Mouse (Mus musculus) midbrain, embryonic 16.5 days (tissue): ENCODE measurements at regions not wholly inside any gene's neighbourhood (a gene's known extent, or its start where the extent isn't known, plus 50 kb on each side); places are given as distances from the start of the nearest gene placed in this dataset.
A peak's percentile ranks its signal among the peaks of the same experiment; 100 is the strongest.

Experiments used
- ATAC-seq: fragments of 200-750 bp; cut with Nextera tagmentation; 2 replicates; pipeline ENCODE4 v1.8.0; 2017; ENCODE audit warnings: moderate TSS enrichment
- H3K27ac ChIP-seq: fragments of 300-500 bp; sonication (generic); 2 replicates; pipeline ENCODE4 v1.5.1; 2014; ENCODE audit warnings: mild to moderate bottlenecking, low read length, mixed read lengths
- H3K27me3 ChIP-seq: fragments of 300-500 bp; sonication (generic); 2 replicates; pipeline ENCODE4 v1.6.1; 2014; ENCODE audit warnings: low read depth, low read length, mixed read lengths; ENCODE audit not compliant: control insufficient read depth, insufficient read depth
- H3K36me3 ChIP-seq: fragments of 300-500 bp; sonication (generic); 2 replicates; pipeline ENCODE4 v1.6.1; 2014; ENCODE audit warnings: mild to moderate bottlenecking, low read length, moderate library complexity, mixed read lengths; ENCODE audit not compliant: control insufficient read depth, insufficient read depth
- H3K4me1 ChIP-seq: fragments of 300-500 bp; sonication (generic); 2 replicates; pipeline ENCODE4 v1.6.1; 2014; ENCODE audit warnings: mild to moderate bottlenecking, low read length, mixed read lengths; ENCODE audit not compliant: control insufficient read depth, insufficient read depth
- H3K4me2 ChIP-seq: fragments of 300-500 bp; sonication (generic); 2 replicates; pipeline ENCODE4 v1.6.1; 2014; ENCODE audit warnings: mild to moderate bottlenecking, low read length, mixed read lengths
- H3K4me3 ChIP-seq: fragments of 300-500 bp; sonication (generic); 2 replicates; pipeline ENCODE4 v1.5.1; 2014; ENCODE audit warnings: low read depth, mild to moderate bottlenecking, low read length, moderate library complexity, mixed read lengths
- H3K9ac ChIP-seq: fragments of 300-500 bp; sonication (generic); 2 replicates; pipeline ENCODE4 v1.6.1; 2014; ENCODE audit warnings: low read depth, low read length, mixed read lengths
- H3K9me3 ChIP-seq: fragments of 300-500 bp; sonication (generic); replicated peaks from 2 replicates; pipeline ENCODE4 v1.6.1; 2014; ENCODE audit warnings: mild to moderate bottlenecking, low read length, mixed read lengths; ENCODE audit not compliant: control insufficient read depth, poor library complexity, severe bottlenecking
- WGBS: fragments of 180-500 bp; shearing (Covaris S2); extraction: QIAGEN DNeasy Blood & Tissue Kit; methylation state at CpG from one replicate; pipeline ENCODE4 v1.1.7; 2014; 5-methylcytosine and 5-hydroxymethylcytosine counted together

DNA sequence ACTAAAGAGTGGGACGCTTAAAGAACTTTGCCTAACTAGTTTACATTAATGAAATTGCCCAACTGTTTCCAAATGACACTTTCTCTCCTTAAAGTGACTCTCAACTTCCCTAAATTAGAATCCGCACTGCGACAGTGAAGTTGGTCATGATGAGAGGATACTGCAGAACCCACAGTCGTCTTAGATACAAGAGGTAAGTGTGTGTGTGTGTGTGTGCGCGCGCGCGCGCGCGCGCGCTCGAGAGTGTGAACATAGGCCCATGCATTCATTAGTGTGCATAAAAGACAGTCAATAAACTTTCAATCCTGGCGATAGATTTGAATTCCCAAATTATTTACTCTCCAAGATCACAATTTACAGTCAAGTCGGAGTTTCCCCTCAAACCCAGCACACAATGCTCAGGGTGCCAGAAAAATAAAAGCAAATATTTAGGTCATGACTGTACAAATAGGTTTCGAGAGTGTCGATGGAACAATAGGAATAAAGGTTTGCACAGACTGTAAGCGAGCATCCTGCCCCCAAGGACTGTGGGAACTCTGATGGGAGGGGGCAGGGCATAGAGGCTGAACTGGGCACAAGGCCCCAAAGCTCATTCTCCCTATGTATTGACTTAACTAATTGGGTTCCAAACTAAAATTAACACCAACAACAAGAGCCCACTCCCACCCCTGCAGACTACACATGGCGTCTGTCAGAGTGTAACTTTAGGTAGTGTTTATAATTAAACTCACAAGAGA, 282.2 kb upstream of the Irx2 start:
- no peaks in the 10 kb centered on the region for H3K9me3 ChIP-seq
- H3K4me3 ChIP-seq = no peak overlapping the region
- no peak overlapping the region for H3K4me2 ChIP-seq
- no peak overlapping the region for H3K9ac ChIP-seq
- H3K27ac ChIP-seq = no peak overlapping the region
- 23% methylated on average over 21 of the region's 21 CpGs for WGBS
- peaks cover 10% of the 10 kb centered on the region for H3K27me3 ChIP-seq
- peaks cover 10% of the 10 kb centered on the region for H3K4me1 ChIP-seq
- no peaks in the 10 kb centered on the region for H3K36me3 ChIP-seq
- no peak for ATAC-seq

DNA sequence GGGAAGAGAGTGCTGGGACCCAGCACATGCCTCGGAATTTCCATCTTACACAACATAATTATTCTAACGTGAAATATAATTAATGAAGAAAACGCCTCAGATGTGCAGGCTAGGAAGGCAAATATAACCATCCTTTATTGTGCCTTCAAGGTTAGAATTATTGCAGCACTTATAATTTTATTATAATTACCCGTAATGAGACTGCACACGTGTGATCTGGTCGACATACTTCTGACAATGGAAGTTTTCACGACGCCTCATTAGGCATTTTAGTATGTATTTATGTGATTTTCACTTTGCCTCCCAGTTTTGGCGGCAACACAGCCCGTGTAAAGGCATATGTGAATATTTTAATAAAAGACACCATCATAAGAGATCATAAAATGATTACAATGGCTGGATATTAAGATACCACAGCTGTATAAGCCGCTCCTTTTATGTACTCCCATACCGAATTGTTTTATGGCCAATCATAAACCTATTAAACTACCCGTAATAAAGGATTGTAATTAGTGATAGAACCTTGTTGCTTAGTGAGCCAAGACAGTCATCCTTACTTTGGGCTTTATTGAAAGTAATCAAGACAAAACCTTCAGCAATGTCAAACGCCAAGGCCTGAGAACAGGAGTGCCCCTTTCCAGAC, 281.6 kb upstream of the Irx2 start:
- Histone ChIP-seq H3K4me3 (no peak overlapping the region), H3K4me1 (peaks cover 10% of the 10 kb centered on the region), H3K9ac (no peak overlapping the region), H3K9me3 (no peaks in the 10 kb centered on the region), H3K27me3 (peaks cover 6% of the 10 kb centered on the region), H3K36me3 (no peaks in the 10 kb centered on the region), H3K27ac (no peak overlapping the region), H3K4me2 (no peak overlapping the region)
- no peak for ATAC-seq
- WGBS = 80% methylated on average over 14 of the region's 14 CpGs

DNA sequence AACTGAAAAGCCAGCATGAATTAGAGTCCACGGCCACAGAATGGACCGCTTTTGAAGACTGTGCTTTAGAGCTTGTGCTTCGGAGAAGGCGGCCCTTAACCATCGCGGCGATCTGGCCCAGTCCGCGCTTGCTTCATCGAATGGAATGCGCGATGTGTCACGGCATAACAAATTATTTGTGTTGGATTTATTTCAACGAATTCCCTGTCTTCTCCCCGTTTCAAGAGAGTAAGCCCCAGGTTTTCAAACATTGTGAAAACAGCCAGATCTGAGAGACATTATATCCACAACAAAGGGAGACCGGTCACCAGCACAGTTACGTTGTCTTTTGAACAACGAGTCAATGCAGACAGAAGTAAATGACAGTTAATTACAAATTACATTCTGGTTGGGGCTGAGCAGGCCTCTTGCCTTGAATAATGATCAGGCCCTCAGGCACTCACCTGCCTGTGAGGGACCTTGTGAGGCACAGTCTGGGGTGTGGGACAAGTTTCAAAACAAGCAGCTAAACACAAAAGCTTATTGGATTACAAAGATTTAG, 275.9 kb upstream of the Irx2 start:
- H3K9ac ChIP-seq = no peak overlapping the region
- H3K36me3 ChIP-seq = no peaks in the 10 kb centered on the region
- H3K4me2 ChIP-seq = peak overlapping the region; percentile 34
- peaks cover 8% of the 10 kb centered on the region; the same call in 1 of the 2 replicates for H3K4me1 ChIP-seq
- H3K27me3 ChIP-seq = peaks cover 6% of the 10 kb centered on the region; the same call in 1 of the 2 replicates
- H3K4me3 ChIP-seq = no peak overlapping the region
- peak; percentile 60 for ATAC-seq
- WGBS = 15% methylated on average over 18 of the region's 18 CpGs
- peak overlapping the region; percentile 11; the same call in 1 of the 2 replicates for H3K27ac ChIP-seq
- no peaks in the 10 kb centered on the region for H3K9me3 ChIP-seq

DNA sequence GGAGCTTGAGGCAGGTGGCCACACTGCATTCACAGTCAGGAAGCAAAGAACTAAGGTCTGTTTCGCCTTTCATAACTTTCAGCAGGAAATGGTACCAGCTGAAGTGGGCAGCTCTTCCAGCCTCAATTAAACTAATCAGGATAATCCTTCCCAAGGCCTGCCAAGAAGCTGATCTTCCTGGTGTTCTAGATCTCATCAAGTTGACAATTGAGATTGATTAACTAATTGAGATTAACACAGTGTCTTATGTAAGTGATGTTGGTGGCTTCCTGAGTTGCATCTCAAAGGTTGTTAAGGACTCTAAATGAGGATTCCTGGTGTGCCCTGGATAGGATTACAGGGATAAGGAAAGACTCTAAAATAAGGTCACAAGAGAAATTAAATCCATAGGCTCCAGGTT, 273.3 kb upstream of the Irx2 start:
- Histone ChIP-seq H3K4me2 (no peak overlapping the region), H3K27me3 (0 out of 2 replicates have a peak, but pooled peaks cover 3% of the 10 kb centered on the region), H3K4me1 (peaks cover 8% of the 10 kb centered on the region; the same call in 1 of the 2 replicates), H3K27ac (no peak overlapping the region), H3K9ac (no peak overlapping the region), H3K36me3 (no peaks in the 10 kb centered on the region), H3K4me3 (no peak overlapping the region), H3K9me3 (no peaks in the 10 kb centered on the region)
- ATAC-seq = no peak
- 77% methylated on average over 1 of the region's 1 CpGs for WGBS

DNA sequence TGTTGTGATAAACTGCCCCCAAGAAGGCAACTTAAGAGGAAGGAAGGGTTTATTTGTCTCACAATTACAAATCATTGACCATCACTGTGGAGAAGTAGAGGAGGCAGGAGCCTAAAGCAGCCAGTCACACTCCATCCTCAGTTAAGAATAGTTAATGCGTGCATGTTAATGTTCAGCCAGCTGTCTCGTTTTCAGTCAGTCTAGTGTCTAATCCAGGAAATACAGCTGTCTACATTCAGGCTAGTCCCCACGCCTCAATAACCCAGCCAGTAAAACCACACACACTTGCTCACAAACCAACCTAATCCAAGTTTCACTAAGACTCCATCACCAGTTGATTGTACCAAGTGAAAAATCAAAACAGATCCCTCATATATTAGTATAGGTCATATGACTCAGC, 272.8 kb upstream of the Irx2 start:
- no peak for ATAC-seq
- 42% methylated on average over 3 of the region's 3 CpGs for WGBS

DNA sequence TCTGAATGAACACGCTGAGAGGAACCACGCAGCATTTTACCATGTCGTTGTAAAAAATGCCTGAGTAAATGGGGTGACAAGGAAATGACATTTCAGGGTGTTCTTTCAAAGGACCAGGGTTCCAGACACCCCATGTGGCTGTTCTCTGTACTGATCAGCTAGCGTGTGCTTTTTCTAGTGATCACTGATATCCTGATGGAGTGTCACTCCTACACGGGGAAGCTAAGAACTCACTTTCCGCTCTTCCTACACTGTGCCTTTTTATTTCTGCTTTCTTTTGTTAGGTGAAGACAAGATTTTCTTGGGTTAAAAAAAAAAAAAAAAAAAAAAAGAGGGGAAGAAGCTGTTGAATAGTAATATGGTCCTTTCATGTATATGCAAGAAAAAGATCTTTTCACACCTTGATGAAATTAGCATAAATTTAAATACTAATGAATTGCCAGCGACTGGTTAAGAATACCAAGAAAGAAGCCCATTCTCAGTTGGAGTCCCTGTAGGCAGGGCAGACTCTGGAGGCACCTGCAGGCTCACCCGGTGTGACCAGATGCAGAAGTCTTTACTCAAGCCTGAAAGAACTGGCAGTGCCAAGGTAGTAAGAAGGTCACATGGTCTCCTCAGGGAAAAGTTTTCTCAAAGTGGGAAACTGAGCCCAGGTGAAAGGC, 270.2 kb upstream of the Irx2 start:
- H3K27me3 ChIP-seq = peaks cover 6% of the 10 kb centered on the region; the same call in 1 of the 2 replicates

More for the DNA sequence above, 272.8 kb upstream of the Irx2 start:
- Histone ChIP-seq H3K36me3 (no peaks in the 10 kb centered on the region), H3K4me1 (peaks cover 8% of the 10 kb centered on the region; the same call in 1 of the 2 replicates), H3K9ac (no peak overlapping the region), H3K27ac (no peak overlapping the region), H3K4me3 (no peak overlapping the region), H3K4me2 (no peak overlapping the region), H3K27me3 (0 out of 2 replicates have a peak, but pooled peaks cover 3% of the 10 kb centered on the region), H3K9me3 (no peaks in the 10 kb centered on the region)

GRCm38 (mm10) chr13:72365534-72366271, 262.9 kb upstream of the Irx2 start:
- Histone ChIP-seq H3K4me3 (peak overlapping the region; percentile 13; the same call in 1 of the 2 replicates), H3K27ac (no peak overlapping the region; the same call in 1 of the 2 replicates)
- ATAC-seq = peak; percentile 71

More for the DNA sequence above, 270.2 kb upstream of the Irx2 start:
- no peaks in the 10 kb centered on the region for H3K36me3 ChIP-seq
- ATAC-seq = no peak
- no peaks in the 10 kb centered on the region for H3K4me1 ChIP-seq
- H3K9ac ChIP-seq = no peak overlapping the region
- WGBS = 30% methylated on average over 8 of the region's 8 CpGs
- no peaks in the 10 kb centered on the region for H3K9me3 ChIP-seq
- no peak overlapping the region for H3K27ac ChIP-seq
- no peak overlapping the region for H3K4me3 ChIP-seq
- H3K4me2 ChIP-seq = no peak overlapping the region

GRCm38 (mm10) chr13:72366281-72366680, 262.3 kb upstream of the Irx2 start:
- Histone ChIP-seq H3K4me3 (no peak overlapping the region), H3K4me2 (peak overlapping the region; percentile 48), H3K27me3 (peaks cover 8% of the 10 kb centered on the region), H3K9me3 (no peaks in the 10 kb centered on the region), H3K36me3 (no peaks in the 10 kb centered on the region), H3K9ac (peak overlapping the region; percentile 55), H3K4me1 (peaks cover 11% of the 10 kb centered on the region), H3K27ac (no peak overlapping the region; the same call in 1 of the 2 replicates)
- 63% methylated on average over 11 of the region's 11 CpGs for WGBS
- no peak for ATAC-seq

More at GRCm38 (mm10) chr13:72365534-72366271, 262.9 kb upstream of the Irx2 start:
- Histone ChIP-seq H3K4me1 (peaks cover 11% of the 10 kb centered on the region), H3K36me3 (no peaks in the 10 kb centered on the region), H3K27me3 (peaks cover 8% of the 10 kb centered on the region), H3K9me3 (no peaks in the 10 kb centered on the region), H3K9ac (peak overlapping the region; percentile 55), H3K4me2 (peak overlapping the region; percentile 48)
- 8% methylated on average over 24 of the region's 24 CpGs for WGBS
